In the genomic region with DNA sequence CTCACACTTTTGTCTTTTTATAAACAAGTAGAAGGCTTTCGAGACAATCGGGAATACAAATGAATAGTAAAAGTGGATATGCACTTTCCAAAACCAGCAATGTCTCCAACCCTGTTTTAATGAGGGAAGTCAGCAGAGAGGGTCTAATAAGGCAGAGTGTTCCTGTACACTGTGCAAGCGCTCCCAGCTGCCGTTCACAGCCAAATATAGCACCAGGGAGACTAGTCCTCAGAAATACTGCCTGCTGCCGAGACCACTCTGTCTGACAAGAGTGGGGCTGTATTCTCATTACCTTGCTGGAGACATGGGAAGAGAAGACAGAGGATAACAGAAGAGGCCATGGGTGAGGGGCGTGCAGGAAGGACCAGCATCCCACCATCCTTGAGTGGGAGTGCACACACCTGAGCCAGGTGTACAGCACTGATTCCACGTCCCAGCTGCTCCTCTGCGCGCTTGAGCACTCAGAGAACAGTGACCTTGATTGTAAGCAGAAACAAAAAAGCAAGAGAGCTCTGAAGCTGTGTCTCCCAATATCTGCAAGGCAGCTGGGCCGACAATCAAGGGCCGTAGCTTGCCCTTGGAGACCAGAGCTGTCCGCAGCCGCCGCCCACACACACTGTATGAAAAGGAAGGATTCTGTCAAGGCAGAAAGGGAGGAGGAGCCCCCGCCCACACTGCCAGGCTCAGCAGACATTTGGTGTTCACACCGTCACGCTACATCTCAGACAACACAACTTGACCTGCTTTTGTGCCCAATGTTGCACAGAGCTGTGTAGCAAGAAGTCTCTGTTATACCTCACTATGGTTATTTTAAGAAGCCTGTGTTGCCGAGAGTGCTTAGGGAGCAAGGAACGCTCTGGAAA, we compare ENCODE assay signal across 9 mouse cellular contexts.
DNase-seq lines count a peak whose midpoint lies in the region; ATAC-seq and TF ChIP-seq lines count a peak whose summit lies in the region.
"Had no signal": no experiment of that assay in that cellular context is flagged by ENCODE, and none has a peak within 500 bp of the region (broad histone marks: within the 10 kb centered on the region; RNA-seq: fewer than 3 reads in every experiment).

No protein-coding gene starts in this region.

- no peaks in the 10 kb centered on the region for H3K9me3 ChIP-seq in hindbrain, embryonic 10.5 days
- no peaks in the 10 kb centered on the region for H3K9me3 ChIP-seq in midbrain, embryonic 10.5 days (replicated peaks)
- no peaks in the 10 kb centered on the region for H3K9me3 ChIP-seq in liver, embryonic 12.5 days (replicated peaks)

- peaks cover 7% of the 10 kb centered on the region for H3K4me1 ChIP-seq in cerebellum, adult 2 months (ENCODE audit: control insufficient read depth, insufficient read depth, low read length)
- peaks cover 12% of the 10 kb centered on the region for H3K4me1 ChIP-seq in hindbrain, embryonic 10.5 days (replicated peaks)
- peaks cover 10% of the 10 kb centered on the region for H3K4me1 ChIP-seq in midbrain, embryonic 10.5 days
- H3K4me1 ChIP-seq in liver, embryonic 12.5 days: no peaks in the 10 kb centered on the region

- CTCF ChIA-PET in Patski (lab: Charles Lee): no interaction called here

- no peak overlapping the region for H3K4me3 ChIP-seq in cerebellum, adult 2 months (replicated peaks; ENCODE audit: insufficient read depth, low read depth, low read length)
- H3K4me3 ChIP-seq in hindbrain, embryonic 10.5 days: no peak overlapping the region
- H3K4me3 ChIP-seq in midbrain, embryonic 10.5 days: no peak overlapping the region
- no peak overlapping the region for H3K4me3 ChIP-seq in liver, embryonic 12.5 days

- in situ Hi-C loops in Patski (cut with MboI; ENCODE audit: low pct_unique_long_range_greater_than_20kb): no loop called here

- peak; percentile 17 to 27 for DNase-seq in cerebellum, adult 2 months
- DNase-seq in cerebellum, adult 8-10 months: no peak
- DNase-seq in Patski (ENCODE audit: low read depth, low spot score): no peak
- DNase-seq in hindbrain, embryonic 10.5 days (ENCODE audit: low spot score): peak; percentile 16
- DNase-seq in midbrain, embryonic 10.5 days (ENCODE audit: low spot score): no peak
- no peak for DNase-seq in kidney, postnatal 36 days
- no peak for DNase-seq in spleen, postnatal 14 days (ENCODE audit: low spot score in 2 of 2)

- H3K27me3 ChIP-seq in cerebellum, adult 2 months (ENCODE audit: control insufficient read depth, insufficient read depth, low read length): no peaks in the 10 kb centered on the region; the same call in 1 of the 2 replicates
- H3K27me3 ChIP-seq in Patski: peaks cover 6% of the 10 kb centered on the region
- no peaks in the 10 kb centered on the region for H3K27me3 ChIP-seq in hindbrain, embryonic 10.5 days (ENCODE audit: insufficient read depth, poor library complexity, severe bottlenecking)
- H3K27me3 ChIP-seq in midbrain, embryonic 10.5 days (ENCODE audit: low read depth, poor library complexity, severe bottlenecking): no peaks in the 10 kb centered on the region
- H3K27me3 ChIP-seq in liver, embryonic 12.5 days (replicated peaks): no peaks in the 10 kb centered on the region

- 52% methylated on average over 19 of the region's 19 CpGs for WGBS in cerebellum, adult 2 months
- 67% methylated on average over 19 of the region's 19 CpGs for WGBS in hindbrain, embryonic 10.5 days
- 80% methylated on average over 19 of the region's 19 CpGs for WGBS in midbrain, embryonic 10.5 days
- WGBS in liver, embryonic 12.5 days (ENCODE audit: insufficient replicate concordance): 64% methylated on average over 19 of the region's 19 CpGs

- TF ChIP-seq CTCF in cerebellum, adult 2 months (IDR thresholded peaks at IDR 0.05; ENCODE audit: borderline replicate concordance, insufficient read depth, low read depth, low read length): no peak
- TF ChIP-seq CTCF in Patski (IDR thresholded peaks at IDR 0.05): no peak

- POLR2A ChIA-PET in Patski (lab: Charles Lee): no interaction called here

- no peaks in the 10 kb centered on the region for H3K36me3 ChIP-seq in hindbrain, embryonic 10.5 days
- no peaks in the 10 kb centered on the region for H3K36me3 ChIP-seq in midbrain, embryonic 10.5 days
- no peaks in the 10 kb centered on the region for H3K36me3 ChIP-seq in liver, embryonic 12.5 days

- peak; percentile 10 for ATAC-seq in Patski
- ATAC-seq in liver, embryonic 12.5 days: no peak

- H3K27ac ChIP-seq in cerebellum, adult 2 months (ENCODE audit: insufficient read depth, low read length): no peak overlapping the region
- peak overlapping the region; percentile 23; the same call in 1 of the 2 replicates for H3K27ac ChIP-seq in hindbrain, embryonic 10.5 days
- H3K27ac ChIP-seq in midbrain, embryonic 10.5 days (replicated peaks): peak overlapping the region; percentile 42
- H3K27ac ChIP-seq in liver, embryonic 12.5 days: no peak overlapping the region
- H3K27ac ChIP-seq: macrophage had no signal

- no peak overlapping the region for H3K9ac ChIP-seq in liver, embryonic 12.5 days

- H3K4me2 ChIP-seq in liver, embryonic 12.5 days: no peak overlapping the region

- TF ChIP-seq POLR2A in cerebellum, adult 2 months (IDR thresholded peaks at IDR 0.05; ENCODE audit: borderline replicate concordance, insufficient read depth, low read length): no peak

Comparison
In these comparisons a context has a peak if more than half of its experiments do, and no peak if none do; other contexts are left out.
1. DNase-seq: peak in cerebellum, adult 2 months (2 of 2) and hindbrain, embryonic 10.5 days (single experiment); none in cerebellum, adult 8-10 months (single experiment), Patski (single experiment), midbrain, embryonic 10.5 days (single experiment), kidney, postnatal 36 days (0 of 2) and spleen, postnatal 14 days (0 of 2).
2. H3K27ac ChIP-seq: peak in hindbrain, embryonic 10.5 days (single experiment) and midbrain, embryonic 10.5 days (single experiment); none in cerebellum, adult 2 months (single experiment) and liver, embryonic 12.5 days (single experiment).